Mouse (Mus musculus): ENCODE results near the gene Fmnl2.

DNA sequence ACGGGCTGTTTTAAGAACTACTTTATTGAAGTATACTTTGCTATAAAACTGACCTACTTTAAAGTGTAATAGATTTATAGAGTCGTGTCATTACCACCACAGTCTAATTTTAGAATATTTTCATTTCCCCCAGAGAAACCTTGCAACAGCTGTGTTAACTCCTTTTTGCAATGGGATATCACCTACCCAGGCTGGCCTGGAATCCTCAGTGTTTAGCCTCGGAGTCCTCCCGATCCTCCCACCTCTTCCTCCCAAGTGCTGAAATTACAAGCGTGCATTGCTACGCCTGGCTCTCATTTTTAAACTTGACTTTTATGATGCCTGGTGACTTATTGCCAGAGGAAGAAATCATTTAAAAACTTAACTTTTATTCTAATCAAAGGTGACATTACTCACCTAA is 78.2 kb downstream of the Fmnl2 start:
- no peak for TF ChIP-seq POLR2A (IDR thresholded peaks at IDR 0.05; ENCODE audit: low read depth, low read length)
- TF ChIP-seq CTCF (IDR thresholded peaks at IDR 0.05; ENCODE audit: extremely low read depth, insufficient read depth, insufficient read length, insufficient replicate concordance): no peak
